In genomic region chr10:13192731-13193351, GRCm38 (mm10) we compare ENCODE assay signal across 8 mouse cellular contexts. TPM values are rescaled to one million over a fixed set of nuclear protein-coding genes. Genes with fewer than 3 reads are reported as not detected.
DNase-seq lines count a peak whose midpoint lies in the region; ATAC-seq and TF ChIP-seq lines count a peak whose summit lies in the region.

Gene Ltv1, minus strand, starts transcription at chr10:13193168.

- peak; percentile 75 for TF ChIP-seq POLR2A in testis, adult 2 months (IDR thresholded peaks at IDR 0.05; ENCODE audit: control insufficient read depth, low read depth, low read length)

- under 1% methylated on average over 43 of the region's 43 CpGs for WGBS in forebrain, embryonic 12.5 days
- WGBS in heart, postnatal 0 days: under 1% methylated on average over 43 of the region's 43 CpGs
- WGBS in liver, embryonic 16.5 days (ENCODE audit: insufficient replicate concordance): under 1% methylated on average over 43 of the region's 43 CpGs
- WGBS in neural tube, embryonic 13.5 days: under 1% methylated on average over 43 of the region's 43 CpGs

- H3K27me3 ChIP-seq in E14TG2a.4 (ENCODE audit: insufficient read depth, low read length): no peaks in the 10 kb centered on the region
- H3K27me3 ChIP-seq in forebrain, embryonic 12.5 days: no peaks in the 10 kb centered on the region
- no peaks in the 10 kb centered on the region for H3K27me3 ChIP-seq in heart, postnatal 0 days (ENCODE audit: control insufficient read depth, insufficient read depth, low read length)
- no peaks in the 10 kb centered on the region for H3K27me3 ChIP-seq in liver, embryonic 16.5 days (ENCODE audit: control insufficient read depth, insufficient read depth, low read depth, low read length)
- H3K27me3 ChIP-seq in neural tube, embryonic 13.5 days: no peaks in the 10 kb centered on the region
- no peaks in the 10 kb centered on the region for H3K27me3 ChIP-seq in testis, adult 2 months (ENCODE audit: control insufficient read depth, insufficient read depth, low read length)

- TF ChIP-seq CTCF in E14TG2a.4 (conservative IDR thresholded peaks at IDR 0.05; ENCODE audit: low read length): no peak
- no peak for TF ChIP-seq CTCF in heart, postnatal 0 days (IDR thresholded peaks at IDR 0.05; ENCODE audit: low read depth)
- TF ChIP-seq CTCF in testis, adult 2 months (IDR thresholded peaks at IDR 0.05; ENCODE audit: control insufficient read depth, insufficient read depth, insufficient replicate concordance, low read depth, low read length): no peak

- peak within 1 kb of the TSS; percentile 59 for H3K4me2 ChIP-seq in forebrain, embryonic 12.5 days
- H3K4me2 ChIP-seq in heart, postnatal 0 days (ENCODE audit: low read depth, low read length): peak within 1 kb of the TSS; percentile 88
- peak within 1 kb of the TSS; percentile 74 for H3K4me2 ChIP-seq in liver, embryonic 16.5 days (ENCODE audit: low read depth, low read length)
- peak within 1 kb of the TSS; percentile 66 for H3K4me2 ChIP-seq in neural tube, embryonic 13.5 days

- peaks cover 15% of the 10 kb centered on the region for H3K4me1 ChIP-seq in E14TG2a.4 (replicated peaks; ENCODE audit: low read depth, low read length)
- H3K4me1 ChIP-seq in forebrain, embryonic 12.5 days: peaks cover 7% of the 10 kb centered on the region
- H3K4me1 ChIP-seq in heart, postnatal 0 days (ENCODE audit: control insufficient read depth, insufficient read depth): no peaks in the 10 kb centered on the region; the same call in 1 of the 2 replicates
- peaks cover 5% of the 10 kb centered on the region for H3K4me1 ChIP-seq in liver, embryonic 16.5 days (ENCODE audit: control insufficient read depth, low read depth, low read length)
- H3K4me1 ChIP-seq in neural tube, embryonic 13.5 days (replicated peaks): peaks cover 8% of the 10 kb centered on the region
- H3K4me1 ChIP-seq in testis, adult 2 months (ENCODE audit: control insufficient read depth, insufficient read depth, low read length): peaks cover 11% of the 10 kb centered on the region

- ATAC-seq in forebrain, embryonic 12.5 days (ENCODE audit: low FRiP score): peak; percentile 100
- peak; percentile 100 for ATAC-seq in heart, postnatal 0 days (ENCODE audit: insufficient read depth, low read depth)
- ATAC-seq in liver, embryonic 16.5 days (ENCODE audit: low read depth): peak; percentile 100
- peak; percentile 100 for ATAC-seq in neural tube, embryonic 13.5 days (ENCODE audit: low read depth)

- H3K4me3 ChIP-seq in E14TG2a.4 (replicated peaks; ENCODE audit: low read length): peak within 1 kb of the TSS; percentile 98
- peak within 1 kb of the TSS; percentile 92 for H3K4me3 ChIP-seq in forebrain, embryonic 12.5 days (replicated peaks)
- H3K4me3 ChIP-seq in heart, postnatal 0 days (ENCODE audit: low read depth, low read length): peak within 1 kb of the TSS; percentile 100
- peak within 1 kb of the TSS; percentile 97 for H3K4me3 ChIP-seq in liver, embryonic 16.5 days (ENCODE audit: low read depth, low read length)
- peak within 1 kb of the TSS; percentile 91 for H3K4me3 ChIP-seq in neural tube, embryonic 13.5 days
- peak within 1 kb of the TSS; percentile 96 for H3K4me3 ChIP-seq in testis, adult 2 months (ENCODE audit: control insufficient read depth, low read depth, low read length)

- peak within 1 kb of the TSS; percentile 60 for H3K9ac ChIP-seq in forebrain, embryonic 12.5 days
- peak within 1 kb of the TSS; percentile 83 for H3K9ac ChIP-seq in heart, postnatal 0 days (replicated peaks; ENCODE audit: low read depth, low read length)
- H3K9ac ChIP-seq in liver, embryonic 16.5 days (ENCODE audit: low read depth, low read length): peak within 1 kb of the TSS; percentile 81
- H3K9ac ChIP-seq in neural tube, embryonic 13.5 days: peak within 1 kb of the TSS; percentile 80

- no peaks in the 10 kb centered on the region for H3K9me3 ChIP-seq in E14TG2a.4 (ENCODE audit: low read length)
- H3K9me3 ChIP-seq in forebrain, embryonic 12.5 days: no peaks in the 10 kb centered on the region
- H3K9me3 ChIP-seq in heart, postnatal 0 days (replicated peaks; ENCODE audit: control insufficient read depth, low read length): no peaks in the 10 kb centered on the region
- no peaks in the 10 kb centered on the region for H3K9me3 ChIP-seq in liver, embryonic 16.5 days (replicated peaks; ENCODE audit: control insufficient read depth, low read length)
- H3K9me3 ChIP-seq in neural tube, embryonic 13.5 days: no peaks in the 10 kb centered on the region

- H3K27ac ChIP-seq in forebrain, embryonic 12.5 days: peak within 1 kb of the TSS; percentile 56; the same call in 1 of the 2 replicates
- peak within 1 kb of the TSS; percentile 92 for H3K27ac ChIP-seq in heart, postnatal 0 days (ENCODE audit: low read depth)
- H3K27ac ChIP-seq in liver, embryonic 16.5 days (ENCODE audit: low read length): peak within 1 kb of the TSS; percentile 91
- peak within 1 kb of the TSS; percentile 75 for H3K27ac ChIP-seq in neural tube, embryonic 13.5 days (replicated peaks)
- peak within 1 kb of the TSS; percentile 94 for H3K27ac ChIP-seq in testis, adult 2 months (ENCODE audit: control insufficient read depth, insufficient read depth, low read depth, low read length)

- peak; percentile 91 for DNase-seq in c-Kit-positive CD71-positive TER-119-positive erythroid progenitor cells, embryonic 14.5 days (ENCODE audit: low spot score)
- DNase-seq in heart, postnatal 0 days (ENCODE audit: low spot score): peak; percentile 95
- DNase-seq in kidney, postnatal 4 days: peak; percentile 97 to 98

- TF ChIP-seq EP300 in heart, postnatal 0 days (IDR thresholded peaks at IDR 0.05; ENCODE audit: low read depth): no peak

- H3K36me3 ChIP-seq in E14TG2a.4 (ENCODE audit: insufficient read depth, low read length): peaks cover 32% of the 10 kb centered on the region
- H3K36me3 ChIP-seq in forebrain, embryonic 12.5 days (replicated peaks): peaks cover 30% of the 10 kb centered on the region
- H3K36me3 ChIP-seq in heart, postnatal 0 days (replicated peaks; ENCODE audit: control insufficient read depth, insufficient read depth, low read length): peaks cover 21% of the 10 kb centered on the region
- peaks cover 6% of the 10 kb centered on the region for H3K36me3 ChIP-seq in liver, embryonic 16.5 days (ENCODE audit: control insufficient read depth, insufficient read depth)
- peaks cover 30% of the 10 kb centered on the region for H3K36me3 ChIP-seq in neural tube, embryonic 13.5 days
- no peaks in the 10 kb centered on the region; the same call in 1 of the 2 replicates for H3K36me3 ChIP-seq in testis, adult 2 months (ENCODE audit: control insufficient read depth, insufficient read depth, low read length)

RNA-seq across cellular contexts. Expression of gene Ltv1, which starts in this region (rescaled TPM):
- polyA plus RNA-seq in forebrain, embryonic 12.5 days (2016; fragmentation: Nextera tagmentation; extraction: Ambion mirVana): 59.7 and 60.6 TPM in 2 replicates
- total RNA-seq in heart, postnatal 0 days (2014; rRNA removed; ENCODE audit: low replicate concordance): 16.2 and 28.3 TPM in 2 replicates
- polyA plus RNA-seq in heart, postnatal 0 days (2015; fragmentation: Nextera tagmentation; extraction: Ambion mirVana): 31.5 and 34.8 TPM in 2 replicates
- polyA plus RNA-seq in liver, embryonic 16.5 days (2015; fragmentation: Nextera tagmentation; extraction: Ambion mirVana): 21.5 and 23.2 TPM in 2 replicates
- polyA plus RNA-seq in neural tube, embryonic 13.5 days (2015; fragmentation: Nextera tagmentation; extraction: Ambion mirVana): 37.9 and 51.4 TPM in 2 replicates
- 22.7 and 25.4 TPM in 2 replicates for polyA plus RNA-seq in testis, adult 2 months (2012; rRNA removed)

Comparison
In these comparisons a context has a peak if more than half of its experiments do, and no peak if none do; other contexts are left out.
1. Peak in every context shown above with its lines: DNase-seq, ATAC-seq, H3K4me3 ChIP-seq and H3K27ac ChIP-seq.